Mouse (Mus musculus) cortical plate, adult 2 months (tissue): ENCODE measurements around the gene Inhbe. TPM values are rescaled to one million over a fixed set of nuclear protein-coding genes. Genes with fewer than 3 reads are reported as not detected.

Source experiments
- H3K27ac ChIP-seq: fragments of 200-500 bp; 2 replicates; pipeline ENCODE4 v1.5.1; 2012; ENCODE audit warnings: low read length, control low read depth, inconsistent platforms; ENCODE audit not compliant: insufficient read depth
- H3K4me1 ChIP-seq: fragments of 200-500 bp; 2 replicates; pipeline ENCODE4 v1.6.1; 2011; ENCODE audit warnings: low read length; ENCODE audit not compliant: control insufficient read depth, insufficient read depth
- H3K4me3 ChIP-seq: fragments of 200-500 bp; 2 replicates; pipeline ENCODE4 v1.5.1; 2011; ENCODE audit warnings: mild to moderate bottlenecking, low read length, control low read depth; ENCODE audit not compliant: insufficient read depth
- CTCF ChIP-seq: fragments of 200-500 bp; IDR thresholded peaks from 2 replicates; pipeline ENCODE4 v1.5.1; 2011; ENCODE audit warnings: mild to moderate bottlenecking, control low read depth, low read length; ENCODE audit not compliant: insufficient read depth; ENCODE audit errors: extremely low read depth
- POLR2A ChIP-seq: fragments of 200-500 bp; IDR thresholded peaks from 2 replicates; pipeline ENCODE4 v1.6.1; 2011; ENCODE audit warnings: mild to moderate bottlenecking, low read length, control low read depth; ENCODE audit not compliant: insufficient read depth; ENCODE audit errors: extremely low read depth
- polyA plus RNA-seq: library from polyadenylated mRNA; depleted of rRNA; stranded (reverse); fragments of >200 nt; gene quantifications from 2 replicates; pipeline ENCODE4 v1.2.3, GENCODE M21; 2012

Inhbe gene
- polyA plus RNA-seq, 1 experiment: 0.10 TPM

GRCm38 (mm10) chr10:127350594-127351284 is 3.5 kb downstream of the Inhbe start:
- TF ChIP-seq POLR2A: peak; percentile 44; the same call in 1 of the 2 replicates
- TF ChIP-seq CTCF: peak; percentile 84
- H3K4me3 ChIP-seq: peak overlapping the region; percentile 4; the same call in 1 of the 2 replicates
- H3K4me1 ChIP-seq: peaks cover 7% of the 10 kb centered on the region
- H3K27ac ChIP-seq: 0 out of 2 replicates have a peak overlapping the region, but pooled peaks have one; percentile 3

- no peak overlapping the region for H3K27ac ChIP-seq
- H3K4me1 ChIP-seq: no peaks in the 10 kb centered on the region
- no peak overlapping the region for H3K4me3 ChIP-seq
- TF ChIP-seq CTCF (no peak), POLR2A (no peak)
Measured at GRCm38 (mm10) chr10:127349810-127350209, 4.4 kb downstream of the Inhbe start.

- TF ChIP-seq POLR2A: no peak
- 0 out of 2 replicates have a peak, but pooled peaks have one; percentile 8 for TF ChIP-seq CTCF
- no peak overlapping the region for H3K27ac ChIP-seq
- no peak overlapping the region for H3K4me3 ChIP-seq
- H3K4me1 ChIP-seq: no peaks in the 10 kb centered on the region
Measured at GRCm38 (mm10) chr10:127348957-127349356, 5.3 kb downstream of the Inhbe start.

- Histone ChIP-seq H3K4me1 (no peaks in the 10 kb centered on the region), H3K4me3 (no peak overlapping the region), H3K27ac (no peak overlapping the region)
- TF ChIP-seq POLR2A: no peak
- no peak for TF ChIP-seq CTCF
Measured at GRCm38 (mm10) chr10:127346173-127346572, 8.0 kb downstream of the Inhbe start.

- H3K4me3 ChIP-seq: no peak overlapping the region
- TF ChIP-seq POLR2A (no peak), CTCF (no peak)
- H3K27ac ChIP-seq: no peak overlapping the region
- peaks cover 1% of the 10 kb centered on the region; the same call in 1 of the 2 replicates for H3K4me1 ChIP-seq
Measured at GRCm38 (mm10) chr10:127343029-127343428, 11.2 kb downstream of the Inhbe start.

- TF ChIP-seq CTCF (peak; percentile 78), POLR2A (no peak)
- H3K27ac ChIP-seq: no peak within 1 kb of the TSS
- H3K4me1 ChIP-seq: peaks cover 1% of the 10 kb centered on the region; the same call in 1 of the 2 replicates
- H3K4me3 ChIP-seq: peak within 1 kb of the TSS; percentile 19; the same call in 1 of the 2 replicates
Measured at GRCm38 (mm10) chr10:127341891-127342639, 12.1 kb downstream of the Inhbe start, which contains the start of gene Gli1. TSS of gene Gli1 (minus strand) at chr10:127341974.

GRCm38 (mm10) chr10:127341360-127341690 is 12.9 kb downstream of the Inhbe start:
- H3K27ac ChIP-seq: no peak overlapping the region
- TF ChIP-seq CTCF (no peak), POLR2A (no peak)

GRCm38 (mm10) chr10:127340577-127341359 is 13.4 kb downstream of the Inhbe start:
- peaks cover 1% of the 10 kb centered on the region; the same call in 1 of the 2 replicates for H3K4me1 ChIP-seq
- TF ChIP-seq POLR2A: no peak
- TF ChIP-seq CTCF: no peak
- H3K4me3 ChIP-seq: no peak overlapping the region
- no peak overlapping the region for H3K27ac ChIP-seq

More at GRCm38 (mm10) chr10:127341360-127341690, 12.9 kb downstream of the Inhbe start:
- Histone ChIP-seq H3K4me3 (0 out of 2 replicates have a peak overlapping the region, but pooled peaks have one; percentile 19), H3K4me1 (peaks cover 1% of the 10 kb centered on the region; the same call in 1 of the 2 replicates)
